Mouse (Mus musculus) lung, postnatal 0 days (tissue): ENCODE data around the gene Samsn1. TPM values are rescaled to one million over a fixed set of nuclear protein-coding genes. Genes with fewer than 3 reads are reported as not detected.
A peak's percentile ranks its signal among the peaks of the same experiment; 100 is the strongest.

Experiments used
- ATAC-seq: fragments of 200-750 bp; cut with Nextera tagmentation; 2 replicates; pipeline ENCODE4 v1.8.0; 2017; ENCODE audit warnings: moderate library complexity
- DNase-seq: peaks from one replicate; pipeline ENCODE4 v3.0.0-alpha.2; 2016; ENCODE audit warnings: low spot score
- H3K27ac ChIP-seq: fragments of 300-500 bp; sonication (generic); 2 replicates; pipeline ENCODE4 v1.5.1; 2014; ENCODE audit warnings: antibody characterized with exemption, mild to moderate bottlenecking, low read length, mixed read lengths
- H3K27me3 ChIP-seq: fragments of 300-500 bp; sonication (generic); replicated peaks from 2 replicates; pipeline ENCODE4 v1.6.1; 2014; ENCODE audit warnings: low read length, mixed read lengths; ENCODE audit not compliant: insufficient read depth
- H3K36me3 ChIP-seq: fragments of 300-500 bp; sonication (generic); 2 replicates; pipeline ENCODE4 v1.6.1; 2014; ENCODE audit warnings: low read length, mixed read lengths; ENCODE audit not compliant: insufficient read depth
- H3K4me1 ChIP-seq: fragments of 300-500 bp; sonication (generic); 2 replicates; pipeline ENCODE4 v1.6.1; 2014; ENCODE audit warnings: antibody characterized with exemption, low read depth, low read length, mixed read lengths; ENCODE audit not compliant: insufficient read depth
- H3K4me2 ChIP-seq: fragments of 300-500 bp; sonication (generic); replicated peaks from 2 replicates; pipeline ENCODE4 v1.6.1; 2014; ENCODE audit warnings: low read depth, mild to moderate bottlenecking, low read length, moderate library complexity, mixed read lengths
- H3K4me3 ChIP-seq: fragments of 300-500 bp; sonication (generic); 2 replicates; pipeline ENCODE4 v1.5.1; 2014; ENCODE audit warnings: low read depth, low read length
- H3K9ac ChIP-seq: fragments of 300-500 bp; sonication (generic); replicated peaks from 2 replicates; pipeline ENCODE4 v1.6.1; 2014; ENCODE audit warnings: low read depth, mild to moderate bottlenecking
- H3K9me3 ChIP-seq: fragments of 300-500 bp; sonication (generic); 2 replicates; pipeline ENCODE4 v1.6.1; 2016; ENCODE audit warnings: low read length, mixed read lengths
- CTCF ChIP-seq: IDR thresholded peaks from 2 replicates; pipeline ENCODE4 v1.5.1; 2016; ENCODE audit warnings: antibody characterized with exemption, mild to moderate bottlenecking
- EP300 ChIP-seq: IDR thresholded peaks from 2 replicates; pipeline ENCODE4 v1.6.1; 2016; ENCODE audit warnings: antibody characterized with exemption, mild to moderate bottlenecking, control low read depth
- WGBS: fragments of 180-500 bp; shearing (Covaris S2); extraction: QIAGEN DNeasy Blood & Tissue Kit; methylation state at CpG from one replicate; pipeline ENCODE4 v1.1.7; 2014; 5-methylcytosine and 5-hydroxymethylcytosine counted together
- polyA plus RNA-seq: library from polyadenylated mRNA; unstranded; fragments of >200 nt; fragmentation: Nextera tagmentation; extraction: Ambion mirVana; gene quantifications from 2 replicates; pipeline ENCODE4 v1.2.1, GENCODE M21; 2015

Samsn1 gene
- polyA plus RNA-seq, 1 experiment from 2014 or later = 4.1 TPM

GRCm38 (mm10) chr16:75864673-75865072 is 157.4 kb downstream of the Samsn1 start:
- no peak for ATAC-seq
- no peak overlapping the region for H3K4me3 ChIP-seq
- no peaks in the 10 kb centered on the region for H3K27me3 ChIP-seq
- no peak for DNase-seq
- H3K4me2 ChIP-seq = no peak overlapping the region
- H3K9ac ChIP-seq = no peak overlapping the region
- 50% methylated on average over 2 of the region's 2 CpGs for WGBS
- no peak overlapping the region for H3K27ac ChIP-seq
- H3K4me1 ChIP-seq = no peaks in the 10 kb centered on the region
- no peaks in the 10 kb centered on the region for H3K9me3 ChIP-seq
- TF ChIP-seq EP300 (no peak), CTCF (no peak)
- H3K36me3 ChIP-seq = no peaks in the 10 kb centered on the region

GRCm38 (mm10) chr16:75856343-75856742 is 165.7 kb downstream of the Samsn1 start:
- Histone ChIP-seq H3K27me3 (no peaks in the 10 kb centered on the region), H3K4me1 (no peaks in the 10 kb centered on the region), H3K4me3 (no peak overlapping the region), H3K36me3 (no peaks in the 10 kb centered on the region), H3K27ac (no peak overlapping the region), H3K4me2 (no peak overlapping the region), H3K9ac (no peak overlapping the region), H3K9me3 (no peaks in the 10 kb centered on the region)
- no peak for DNase-seq
- no peak for ATAC-seq
- TF ChIP-seq EP300 = no peak
- no peak for TF ChIP-seq CTCF
- 79% methylated on average over 2 of the region's 2 CpGs for WGBS

DNA sequence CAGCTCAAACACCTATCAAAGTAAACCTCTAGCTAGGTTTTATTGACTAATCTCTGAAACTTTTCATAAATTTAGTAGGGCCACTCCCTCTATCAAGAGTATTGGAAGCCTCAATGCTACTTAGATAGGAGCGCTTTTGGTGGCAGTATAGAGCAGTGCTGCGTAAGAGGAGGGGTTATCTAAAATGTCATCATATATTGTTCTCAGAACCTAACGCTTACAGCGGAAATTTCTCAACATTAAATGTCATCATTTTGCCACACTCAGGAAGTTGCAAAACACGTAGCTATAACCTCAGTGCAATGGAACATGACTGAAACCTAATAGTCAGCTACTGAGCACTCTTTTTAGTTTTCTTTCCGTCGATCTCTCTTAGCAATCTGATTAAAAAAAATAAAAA is 166.7 kb downstream of the Samsn1 start:
- TF ChIP-seq EP300 (peak; percentile 69), CTCF (no peak)
- DNase-seq (peak; percentile 67), ATAC-seq (peak; percentile 53)
- H3K36me3 ChIP-seq = no peaks in the 10 kb centered on the region
- H3K9me3 ChIP-seq = no peaks in the 10 kb centered on the region
- no peak overlapping the region for H3K27ac ChIP-seq
- H3K4me2 ChIP-seq = no peak overlapping the region
- H3K9ac ChIP-seq = no peak overlapping the region
- no peak overlapping the region for H3K4me3 ChIP-seq
- no peaks in the 10 kb centered on the region for H3K4me1 ChIP-seq
- no peaks in the 10 kb centered on the region for H3K27me3 ChIP-seq
- WGBS = 53% methylated on average over 7 of the region's 7 CpGs

GRCm38 (mm10) chr16:75853556-75854271 is 168.4 kb downstream of the Samsn1 start:
- no peak for DNase-seq
- no peak for TF ChIP-seq EP300
- no peak for TF ChIP-seq CTCF
- Histone ChIP-seq H3K4me2 (no peak overlapping the region), H3K9me3 (no peaks in the 10 kb centered on the region), H3K36me3 (no peaks in the 10 kb centered on the region), H3K4me1 (no peaks in the 10 kb centered on the region), H3K27ac (no peak overlapping the region), H3K27me3 (no peaks in the 10 kb centered on the region), H3K9ac (no peak overlapping the region), H3K4me3 (no peak overlapping the region)
- ATAC-seq = no peak
- WGBS = 85% methylated on average over 9 of the region's 9 CpGs

- ATAC-seq (no peak), DNase-seq (no peak)
- no peak overlapping the region for H3K27ac ChIP-seq
- H3K4me1 ChIP-seq = no peaks in the 10 kb centered on the region
- H3K27me3 ChIP-seq = no peaks in the 10 kb centered on the region
- H3K9ac ChIP-seq = no peak overlapping the region
- no peak for TF ChIP-seq EP300
- no peak for TF ChIP-seq CTCF
- H3K36me3 ChIP-seq = no peaks in the 10 kb centered on the region
- no peak overlapping the region for H3K4me3 ChIP-seq
- H3K9me3 ChIP-seq = no peaks in the 10 kb centered on the region
- no peak overlapping the region for H3K4me2 ChIP-seq
- 48% methylated on average over 2 of the region's 2 CpGs for WGBS
These were observed 169.6 kb downstream of the Samsn1 start for GRCm38 (mm10) chr16:75852485-75852884.

DNA sequence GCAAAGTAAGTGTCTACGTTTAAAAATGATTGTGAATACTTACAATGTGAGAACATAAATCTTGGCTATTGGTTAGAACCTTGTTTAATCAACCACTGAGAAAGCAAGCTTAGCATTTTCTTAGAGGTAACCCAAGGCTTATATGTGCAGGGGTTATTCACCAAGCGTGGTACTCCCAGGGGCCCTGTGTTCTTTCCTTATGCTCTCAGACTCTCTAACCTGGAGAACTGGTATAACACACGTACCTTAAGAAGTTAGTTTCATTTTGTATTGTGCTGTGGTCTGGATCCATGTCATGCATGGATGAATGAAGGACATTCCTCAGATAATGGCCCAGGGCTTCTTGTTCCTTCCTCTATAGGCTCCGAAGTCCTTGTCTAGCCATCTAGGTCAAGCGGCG is 173.0 kb downstream of the Samsn1 start:
- Histone ChIP-seq H3K27ac (no peak overlapping the region), H3K27me3 (no peaks in the 10 kb centered on the region), H3K4me2 (no peak overlapping the region), H3K9me3 (no peaks in the 10 kb centered on the region), H3K4me3 (no peak overlapping the region), H3K9ac (no peak overlapping the region), H3K4me1 (no peaks in the 10 kb centered on the region), H3K36me3 (no peaks in the 10 kb centered on the region)
- TF ChIP-seq CTCF = no peak
- ATAC-seq = no peak
- DNase-seq = no peak
- 85% methylated on average over 6 of the region's 6 CpGs for WGBS
